7 mouse cellular contexts compared by ENCODE assay signal in the genomic region with DNA sequence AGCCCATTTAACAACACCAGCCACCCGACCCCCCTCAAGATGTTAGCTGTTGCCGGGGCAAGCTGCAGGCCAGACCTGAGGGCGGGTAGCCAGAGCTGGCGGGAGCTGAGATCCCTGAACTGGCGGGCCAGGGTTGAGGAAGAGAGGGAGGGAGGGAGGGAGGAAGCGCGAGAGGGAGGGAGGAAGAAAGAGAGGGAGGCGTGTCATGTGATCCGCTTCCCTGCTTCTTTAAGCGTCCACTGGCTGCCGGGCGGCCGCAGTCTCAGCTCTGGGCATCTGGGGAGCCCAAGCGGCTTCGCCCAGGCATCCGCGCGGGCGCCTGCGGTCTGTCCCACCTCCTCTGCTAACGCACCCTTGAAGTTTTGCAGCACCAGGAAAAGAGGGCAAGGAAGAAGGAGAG. TPM values are rescaled to one million over a fixed set of nuclear protein-coding genes. Genes with fewer than 3 reads are reported as not detected.
DNase-seq lines count a peak whose midpoint lies in the region; ATAC-seq lines count a peak whose summit lies in the region.

Gene Wls, plus strand, starts transcription at position 192 of the 400 bp plus-strand sequence.

- peak; percentile 67 for DNase-seq in adrenal gland, adult 8-10 months
- DNase-seq in embryo, embryonic 9.5 days (ENCODE audit: extremely low spot score): peak; percentile 85
- DNase-seq in gastrocnemius, postnatal 4 days (ENCODE audit: low spot score in 2 of 2): peak; percentile 57 to 67
- peak; percentile 84 for DNase-seq in intestine, embryonic 14.5 days (ENCODE audit: low spot score)
- DNase-seq in left cerebral cortex, postnatal 25 days (ENCODE audit: low spot score in 2 of 2): peak; percentile 49 to 79
- peak; percentile 35 to 55 for DNase-seq in right cerebral cortex, postnatal 36 days (ENCODE audit: low spot score in 2 of 2)

- peaks cover 7% of the 10 kb centered on the region for H3K4me1 ChIP-seq in intestine, embryonic 14.5 days (replicated peaks; ENCODE audit: control insufficient read depth, insufficient read depth, low read length)

- H3K9ac ChIP-seq in intestine, embryonic 14.5 days (ENCODE audit: low read length): peak within 1 kb of the TSS; percentile 74

- H3K4me2 ChIP-seq in intestine, embryonic 14.5 days (ENCODE audit: low read length): peak within 1 kb of the TSS; percentile 76

- peak within 1 kb of the TSS; percentile 90 for H3K27ac ChIP-seq in intestine, embryonic 14.5 days (ENCODE audit: low read depth)

- no peaks in the 10 kb centered on the region for H3K36me3 ChIP-seq in intestine, embryonic 14.5 days (ENCODE audit: control insufficient read depth, insufficient read depth, low read length)

- no peaks in the 10 kb centered on the region for H3K9me3 ChIP-seq in intestine, embryonic 14.5 days (ENCODE audit: control insufficient read depth, low read length)

- 0% methylated on average over 21 of the region's 21 CpGs for WGBS in intestine, embryonic 14.5 days

- H3K4me3 ChIP-seq in intestine, embryonic 14.5 days (ENCODE audit: low read depth, low read length): peak within 1 kb of the TSS; percentile 89

- ATAC-seq in intestine, embryonic 14.5 days (replicated peaks; ENCODE audit: low FRiP score, low TSS enrichment, low read depth): peak; percentile 86
- peak; percentile 70 for ATAC-seq in megakaryocyte-erythroid progenitor cell, adult 5-6 weeks (replicated peaks; ENCODE audit: low FRiP score, low TSS enrichment, poor library complexity, severe bottlenecking)

- intact Hi-C loops in left cerebral cortex, postnatal 25 days (cut with DNase I): no loop called here

- no peaks in the 10 kb centered on the region for H3K27me3 ChIP-seq in intestine, embryonic 14.5 days (replicated peaks; ENCODE audit: control insufficient read depth, insufficient read depth, low read length)

RNA-seq across cellular contexts. Expression of gene Wls, which starts in this region (rescaled TPM):
- total RNA-seq in adrenal gland, adult 8-10 months (2022): 10 to 100 TPM; 60.3 to 96.7 (median 84.5) TPM
- total RNA-seq in gastrocnemius, postnatal 4 days (2021): 10 to 100 TPM; 68.4 to 74.0 TPM
- polyA plus RNA-seq in intestine, embryonic 14.5 days (2014; fragmentation: Nextera tagmentation; extraction: Ambion mirVana): 101 and 121 TPM in 2 replicates
- 10 to 100 TPM; 40.4 to 46.6 TPM for total RNA-seq in left cerebral cortex, postnatal 25 days (2021)
- 6.1 and 14.0 TPM in 2 replicates for total RNA-seq in megakaryocyte-erythroid progenitor cell, adult 5-6 weeks (2014; fragmentation: Nextera tagmentation)
- total RNA-seq in megakaryocyte-erythroid progenitor cell, adult 5-6 weeks (2017): 6.9 and 9.5 TPM in 2 replicates

Comparison
In these comparisons a context has a peak if more than half of its experiments do, and no peak if none do; other contexts are left out.
1. Peak in every context shown above with its lines: DNase-seq, ATAC-seq, H3K4me3 ChIP-seq and H3K27ac ChIP-seq.